Mouse (Mus musculus): ENCODE measurements around the gene Polr3h.
A peak's percentile ranks its signal among the peaks of the same experiment; 100 is the strongest.

Polr3h gene

GRCm38 (mm10) chr15:81860471-81861135, 65.4 kb downstream of the Polr3h start:
- peak; percentile 65 to 68 for DNase-seq

GRCm38 (mm10) chr15:81859330-81860255, 66.4 kb downstream of the Polr3h start:
- DNase-seq, result peak; percentile 92

- peak; percentile 79 to 82 for DNase-seq
These were observed 67.3 kb downstream of the Polr3h start, which contains the start of gene Tob2 for GRCm38 (mm10) chr15:81858517-81859329. TSS of gene Tob2 (minus strand) at chr15:81858796.

- DNase-seq, result peak; percentile 93 to 97
These were observed 67.9 kb downstream of the Polr3h start for GRCm38 (mm10) chr15:81858138-81858516.

- DNase-seq, result no peak
These were observed 68.3 kb downstream of the Polr3h start for GRCm38 (mm10) chr15:81857724-81858116.

GRCm38 (mm10) chr15:81856938-81857723, 68.9 kb downstream of the Polr3h start:
- DNase-seq, result peak in 1 of 2 experiments; percentile 46

- DNase-seq, result peak; percentile 88 to 91
These were observed 69.8 kb downstream of the Polr3h start for GRCm38 (mm10) chr15:81856030-81856790.

- no peak for DNase-seq
These were observed 73.0 kb downstream of the Polr3h start for GRCm38 (mm10) chr15:81853081-81853480.

- DNase-seq, result peak in 1 of 2 experiments; percentile 38
These were observed 73.5 kb downstream of the Polr3h start for GRCm38 (mm10) chr15:81852411-81853000.

- no peak for DNase-seq
These were observed 74.7 kb downstream of the Polr3h start for GRCm38 (mm10) chr15:81851375-81851774.

GRCm38 (mm10) chr15:81850718-81851117, 75.3 kb downstream of the Polr3h start:
- DNase-seq, result no peak

GRCm38 (mm10) chr15:81849104-81849503, 76.9 kb downstream of the Polr3h start:
- DNase-seq, result peak in 1 of 2 experiments; percentile 51

- peak; percentile 63 to 77 for DNase-seq
These were observed 77.7 kb downstream of the Polr3h start for GRCm38 (mm10) chr15:81848301-81848700.

GRCm38 (mm10) chr15:81847861-81848260, 78.2 kb downstream of the Polr3h start:
- no peak for DNase-seq

- no peak for DNase-seq
These were observed 78.9 kb downstream of the Polr3h start for GRCm38 (mm10) chr15:81847161-81847560.

GRCm38 (mm10) chr15:81846755-81847154, 79.3 kb downstream of the Polr3h start:
- no peak for DNase-seq

GRCm38 (mm10) chr15:81845724-81846123, 80.3 kb downstream of the Polr3h start:
- DNase-seq, result no peak

GRCm38 (mm10) chr15:81845033-81845625, 80.9 kb downstream of the Polr3h start:
- DNase-seq, result no peak

- DNase-seq, result no peak
These were observed 83.8 kb downstream of the Polr3h start for GRCm38 (mm10) chr15:81842275-81842674.

- DNase-seq, result no peak
These were observed 85.7 kb downstream of the Polr3h start for GRCm38 (mm10) chr15:81840306-81840705.

All from cerebellum, postnatal 14 days (tissue).